Comparison of ENCODE assay signal across 16 mouse cellular contexts in the genomic region with DNA sequence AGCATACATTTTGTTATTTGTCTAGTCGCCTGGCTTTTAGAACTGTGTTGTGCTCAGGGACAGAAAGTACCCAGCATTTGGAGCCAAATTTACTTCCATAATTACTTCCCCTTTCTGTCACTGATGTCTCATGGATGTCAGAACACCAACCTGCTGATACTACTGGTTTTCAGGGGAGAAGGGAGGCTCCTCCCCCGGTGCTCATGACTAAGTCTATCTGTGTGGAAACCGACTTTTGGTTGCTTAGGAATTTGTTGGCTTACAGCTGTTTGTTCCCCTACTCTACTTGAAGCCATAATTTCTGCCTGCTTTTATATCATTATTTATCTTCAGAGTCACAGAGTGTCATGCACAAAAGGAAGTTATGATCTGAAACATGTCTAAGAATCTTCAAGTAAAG. TPM values are rescaled to one million over a fixed set of nuclear protein-coding genes. Genes with fewer than 3 reads are reported as not detected.
DNase-seq lines count a peak whose midpoint lies in the region; ATAC-seq and TF ChIP-seq lines count a peak whose summit lies in the region.
"Had no signal": no experiment of that assay in that cellular context is flagged by ENCODE, and none has a peak within 500 bp of the region (broad histone marks: within the 10 kb centered on the region; RNA-seq: fewer than 3 reads in every experiment).

No protein-coding gene starts in this region.

- H3K79me2 ChIP-seq in MEL (ENCODE audit: control insufficient read depth, insufficient read depth, low read length, poor library complexity) (no peaks in the 10 kb centered on the region), macrophage (ENCODE audit: inconsistent target) (no peaks in the 10 kb centered on the region)

- WGBS in kidney, postnatal 0 days = 71% methylated on average over 3 of the region's 3 CpGs
- WGBS in macrophage (ENCODE audit: missing documents) = 3% methylated on average over 3 of the region's 3 CpGs
- 32% methylated on average over 3 of the region's 3 CpGs for WGBS in thymus, adult 2 months

- no peak overlapping the region for H3K9ac ChIP-seq in kidney, postnatal 0 days (ENCODE audit: low read depth, low read length)
- H3K9ac ChIP-seq in MEL (ENCODE audit: control insufficient read depth, low read depth, low read length, poor library complexity, severe bottlenecking) = no peak overlapping the region
- H3K9ac ChIP-seq: forebrain, embryonic 15.5 days; kidney, embryonic 15.5 days had no signal

- TF ChIP-seq CTCF in kidney, postnatal 0 days (IDR thresholded peaks at IDR 0.05; ENCODE audit: low read depth) = no peak
- no peak for TF ChIP-seq CTCF in MEL (IDR thresholded peaks at IDR 0.05 in 2 of 3, conservative IDR thresholded peaks at IDR 0.05 in 1 of 3; ENCODE audit: control insufficient read depth in 1 of 3, insufficient read depth in 1 of 3, low read depth in 2 of 3, low read length in 3 of 3, poor library complexity in 1 of 3, severe bottlenecking in 1 of 3)
- TF ChIP-seq CTCF in thymus, adult 2 months (IDR thresholded peaks at IDR 0.05; ENCODE audit: borderline replicate concordance, control insufficient read depth, extremely low read depth, insufficient read depth, low read length, poor library complexity) = no peak

- H3K4me3 ChIP-seq in kidney, postnatal 0 days (replicated peaks; ENCODE audit: low read depth, low read length) = no peak overlapping the region
- H3K4me3 ChIP-seq in MEL (ENCODE audit: control insufficient read depth in 1 of 2, insufficient read depth in 1 of 2, low read depth in 2 of 2, low read length in 2 of 2) (no peak overlapping the region), macrophage (ENCODE audit: inconsistent target) (no peak overlapping the region)
- H3K4me3 ChIP-seq in thymus, adult 2 months (ENCODE audit: control insufficient read depth, insufficient read depth, low read length) = no peak overlapping the region
- H3K4me3 ChIP-seq: forebrain, embryonic 15.5 days; kidney, embryonic 15.5 days had no signal

- DNase-seq in kidney, postnatal 0 days (ENCODE audit: low spot score) = peak; percentile 55
- DNase-seq in kidney, postnatal 25 days = no peak
- DNase-seq in 416B (ENCODE audit: low read depth) (peak; percentile 52), MEL (ENCODE audit: low read depth, low spot score) (peak; percentile 39)
- DNase-seq in cerebellum, adult 11-12 months = no peak
- no peak for DNase-seq in thymus, adult 2 months
- DNase-seq: cerebellum, postnatal 14 days; gastrocnemius, postnatal 10 days; liver; right cerebral cortex, adult 18-20 months; spleen, adult 18-20 months; thymus, postnatal 14 days had no signal

- no peak for TF ChIP-seq RAD21 in MEL (IDR thresholded peaks at IDR 0.05; ENCODE audit: low read depth, low read length)

- TF ChIP-seq POLR2A in MEL (IDR thresholded peaks at IDR 0.05; ENCODE audit: control insufficient read depth in 1 of 2, insufficient read depth in 1 of 2, low read depth in 1 of 2, low read length in 2 of 2, poor library complexity in 1 of 2) = no peak
- no peak for TF ChIP-seq POLR2A in thymus, adult 2 months (IDR thresholded peaks at IDR 0.05; ENCODE audit: control insufficient read depth, extremely low read depth, insufficient read depth, low read length, poor library complexity)

- H3K4me1 ChIP-seq in kidney, postnatal 0 days (replicated peaks; ENCODE audit: insufficient read depth, low read length) = no peaks in the 10 kb centered on the region
- H3K4me1 ChIP-seq in MEL (ENCODE audit: control insufficient read depth in 1 of 2, insufficient read depth in 2 of 2, low read length in 2 of 2) = no peaks in the 10 kb centered on the region; a peak in 1 of 4 replicates
- H3K4me1 ChIP-seq in thymus, adult 2 months (replicated peaks; ENCODE audit: control insufficient read depth, insufficient read depth, low read length) = no peaks in the 10 kb centered on the region
- H3K4me1 ChIP-seq: forebrain, embryonic 15.5 days had no signal

- H3K36me3 ChIP-seq in kidney, postnatal 0 days (ENCODE audit: insufficient read depth, low read length) = no peaks in the 10 kb centered on the region
- H3K36me3 ChIP-seq in MEL (ENCODE audit: control insufficient read depth in 1 of 2, insufficient read depth in 2 of 2, low read length in 2 of 2) (no peaks in the 10 kb centered on the region), macrophage (ENCODE audit: inconsistent target) (no peaks in the 10 kb centered on the region)
- no peaks in the 10 kb centered on the region for H3K36me3 ChIP-seq in thymus, adult 2 months (ENCODE audit: control insufficient read depth, insufficient read depth, low read length)
- H3K36me3 ChIP-seq: forebrain, embryonic 15.5 days; kidney, embryonic 15.5 days had no signal

- no peak for ATAC-seq in kidney, postnatal 0 days (replicated peaks; ENCODE audit: low FRiP score, low read depth)
- ATAC-seq: forebrain, embryonic 15.5 days; inflammation-experienced regulatory T-cells, adult 6 months had no signal

- no peaks in the 10 kb centered on the region for H3K9me3 ChIP-seq in kidney, postnatal 0 days (replicated peaks; ENCODE audit: low read length)
- H3K9me3 ChIP-seq in MEL (replicated peaks; ENCODE audit: insufficient read depth, low read length) = no peaks in the 10 kb centered on the region
- H3K9me3 ChIP-seq: forebrain, embryonic 15.5 days; kidney, embryonic 15.5 days had no signal

- no peak for TF ChIP-seq EP300 in MEL (IDR thresholded peaks at IDR 0.05; ENCODE audit: low read depth in 1 of 2, low read length in 2 of 2)

- no peak overlapping the region for H3K4me2 ChIP-seq in kidney, postnatal 0 days (ENCODE audit: low read length)
- H3K4me2 ChIP-seq: forebrain, embryonic 15.5 days; kidney, embryonic 15.5 days had no signal

- H3K27me3 ChIP-seq in kidney, postnatal 0 days (ENCODE audit: insufficient read depth, low read length) = no peaks in the 10 kb centered on the region
- H3K27me3 ChIP-seq in MEL (ENCODE audit: control insufficient read depth in 1 of 2, insufficient read depth in 2 of 2, low read length in 2 of 2) = no peaks in the 10 kb centered on the region
- H3K27me3 ChIP-seq in thymus, adult 2 months (ENCODE audit: control insufficient read depth, insufficient read depth, low read length) = no peaks in the 10 kb centered on the region
- H3K27me3 ChIP-seq: forebrain, embryonic 15.5 days; kidney, embryonic 15.5 days had no signal

- no peak overlapping the region for H3K27ac ChIP-seq in kidney, postnatal 0 days
- H3K27ac ChIP-seq in MEL (ENCODE audit: control insufficient read depth, low read depth, low read length) (no peak overlapping the region), macrophage (peak overlapping the region; percentile 25; the same call in 1 of the 2 replicates)
- H3K27ac ChIP-seq in thymus, adult 2 months (ENCODE audit: control insufficient read depth, insufficient read depth, low read length) = no peak overlapping the region
- H3K27ac ChIP-seq: forebrain, embryonic 15.5 days; kidney, embryonic 15.5 days had no signal

TF ChIP-seq in MEL, 35 proteins besides CTCF, POLR2A, EP300 and RAD21:
- TF ChIP-seq MAFK (IDR thresholded peaks at IDR 0.05; ENCODE audit: borderline replicate concordance, low read depth, low read length) = no peak
- TF ChIP-seq CHD1 (IDR thresholded peaks at IDR 0.05; ENCODE audit: low read depth, low read length) = no peak
- TF ChIP-seq ZMIZ1 (IDR thresholded peaks at IDR 0.05; ENCODE audit: low read depth, low read length) = no peak
- TF ChIP-seq TCF12 (IDR thresholded peaks at IDR 0.05; ENCODE audit: low read depth, low read length) = no peak
- TF ChIP-seq RCOR1 (IDR thresholded peaks at IDR 0.05; ENCODE audit: low read depth, low read length) = no peak
- TF ChIP-seq TAL1 (IDR thresholded peaks at IDR 0.05; ENCODE audit: low read length) = no peak

RNA-seq across cellular contexts. Expression of gene Adgrg6, which starts 14.4 kb away (rescaled TPM):
- 3.8 and 4.9 TPM in 2 replicates for polyA plus RNA-seq in kidney, postnatal 0 days (2015; fragmentation: Nextera tagmentation; extraction: Ambion mirVana)
- not detected in 2 replicates for total RNA-seq in MEL (2012; rRNA removed)
- not detected for polyA plus RNA-seq in MEL (2012; ENCODE audit: insufficient read depth in 1 of 2, insufficient read length in 2 of 2, low read depth in 1 of 2, low replicate concordance in 2 of 2, missing spikeins in 1 of 2)
- 100 to 1,000 TPM in 2 of 26 experiments, 10 to 100 TPM in 24; 11.9 to 158 (median 23.2) TPM for total RNA-seq in macrophage (2018; cell fraction: chromatin; rRNA removed)
- 10 to 100 TPM in 5 of 26 experiments, 1 to 10 TPM in 21; 3.1 to 13.5 (median 7.2) TPM for total RNA-seq in macrophage (2018; cell fraction: cytosol; rRNA removed)
- 100 to 1,000 TPM in 2 of 26 experiments, 10 to 100 TPM in 23, 1 to 10 TPM in 1; 9.3 to 138 (median 18.7) TPM for total RNA-seq in macrophage (2018; cell fraction: nucleus; rRNA removed)
- polyA plus RNA-seq in macrophage (2018) = 1.8 to 2.7 TPM (median 2.6 TPM) in 3 replicates
- polyA plus RNA-seq in thymus, adult 2 months (2012; rRNA removed) = 0.93 and 1.1 TPM in 2 replicates

Comparison
In these comparisons a context has a peak if more than half of its experiments do, and no peak if none do; other contexts are left out.
1. DNase-seq: peak in kidney, postnatal 0 days (single experiment), 416B (single experiment) and MEL (single experiment); none in kidney, postnatal 25 days (0 of 2), cerebellum, adult 11-12 months (single experiment) and thymus, adult 2 months (single experiment).